Mouse (Mus musculus) myocyte (in vitro differentiated cells): ENCODE results near the gene Lrp1. TPM values are rescaled to one million over a fixed set of nuclear protein-coding genes. Genes with fewer than 3 reads are reported as not detected.

Source experiments
- H3K27me3 ChIP-seq: one replicate; pipeline ENCODE4 v1.6.1; 2011; ENCODE audit not compliant: control insufficient read depth, insufficient read depth, insufficient read length
- H3K36me3 ChIP-seq: one replicate; pipeline ENCODE4 v1.6.1; 2011; ENCODE audit not compliant: control insufficient read depth, insufficient read depth
- H3K4me2 ChIP-seq: one replicate; pipeline ENCODE4 v1.6.1; 2011; ENCODE audit warnings: low read depth, control low read depth
- H3K4me3 ChIP-seq: one replicate; pipeline ENCODE4 v1.5.1; 2011; ENCODE audit warnings: mild to moderate bottlenecking, control low read depth, moderate library complexity
- H3K79me2 ChIP-seq: one replicate; pipeline ENCODE4 v1.6.1; 2011; ENCODE audit not compliant: control insufficient read depth, insufficient read depth
- H3ac ChIP-seq: one replicate; pipeline ENCODE4 v1.6.1; 2011; ENCODE audit not compliant: control insufficient read depth, insufficient read length
- CEBPB ChIP-seq: IDR thresholded peaks from 2 replicates; pipeline ENCODE4 v1.6.1; 2011; ENCODE audit warnings: mild to moderate bottlenecking, moderate library complexity; ENCODE audit not compliant: poor library complexity, insufficient read depth, severe bottlenecking
- E2F4 ChIP-seq: IDR thresholded peaks from one replicate; pipeline ENCODE4 v1.6.1; 2011; ENCODE audit warnings: mild to moderate bottlenecking, control low read depth, moderate library complexity; ENCODE audit not compliant: insufficient read depth
- MAX ChIP-seq: IDR thresholded peaks from one replicate; pipeline ENCODE4 v1.6.1; 2011; ENCODE audit warnings: low read depth, mild to moderate bottlenecking, control low read depth
- MYOD1 ChIP-seq, 3 experiments: IDR thresholded peaks; one replicate each; pipeline ENCODE4 v1.6.1; 2011; ENCODE audit warnings: control low read depth in 2 of 3, low read depth in 2 of 3, mild to moderate bottlenecking in 2 of 3, moderate library complexity in 1 of 3; ENCODE audit not compliant: insufficient read length in 2 of 3, control insufficient read depth in 1 of 3
- MYOG ChIP-seq, 3 experiments: IDR thresholded peaks; one replicate each; pipeline ENCODE4 v1.6.1; 2011; ENCODE audit warnings: control low read depth in 2 of 3, low read depth in 2 of 3, mild to moderate bottlenecking in 2 of 3; ENCODE audit not compliant: insufficient read length in 2 of 3, control insufficient read depth in 1 of 3, insufficient read depth in 1 of 3
- POLR2A ChIP-seq: IDR thresholded peaks from one replicate; pipeline ENCODE4 v1.6.1; 2011; ENCODE audit warnings: low read depth, mild to moderate bottlenecking, control low read depth, moderate library complexity; ENCODE audit not compliant: insufficient read length
- POLR2AphosphoS2 ChIP-seq: IDR thresholded peaks from one replicate; pipeline ENCODE4 v1.6.1; 2011; ENCODE audit warnings: low read depth, control low read depth; ENCODE audit not compliant: insufficient read length
- REST ChIP-seq: IDR thresholded peaks from one replicate; pipeline ENCODE4 v1.6.1; 2011; ENCODE audit warnings: mild to moderate bottlenecking, control low read depth, moderate library complexity; ENCODE audit not compliant: insufficient read depth, insufficient read length
- SRF ChIP-seq: IDR thresholded peaks from one replicate; pipeline ENCODE4 v1.6.1; 2011; ENCODE audit warnings: low read depth; ENCODE audit not compliant: control insufficient read depth, insufficient read length
- TCF12 ChIP-seq: IDR thresholded peaks from one replicate; pipeline ENCODE4 v1.6.1; 2011; ENCODE audit warnings: mild to moderate bottlenecking, control low read depth; ENCODE audit not compliant: poor library complexity, insufficient read depth, severe bottlenecking
- TCF3 ChIP-seq: IDR thresholded peaks from one replicate; pipeline ENCODE4 v1.6.1; 2011; ENCODE audit warnings: low read depth, control low read depth; ENCODE audit not compliant: insufficient read length
- USF1 ChIP-seq: IDR thresholded peaks from one replicate; pipeline ENCODE4 v1.6.1; 2011; ENCODE audit warnings: low read depth, mild to moderate bottlenecking, control low read depth, moderate library complexity
- polyA plus RNA-seq: library from polyadenylated mRNA; unstranded; fragments of >200 nt; fragmentation: generic; extraction: Trizol; gene quantifications from one replicate; pipeline ENCODE4 v1.2.1, GENCODE M21; 2012; ENCODE audit warnings: missing spikeins

Lrp1 gene
- polyA plus RNA-seq, 1 experiment, result 244 TPM

DNA sequence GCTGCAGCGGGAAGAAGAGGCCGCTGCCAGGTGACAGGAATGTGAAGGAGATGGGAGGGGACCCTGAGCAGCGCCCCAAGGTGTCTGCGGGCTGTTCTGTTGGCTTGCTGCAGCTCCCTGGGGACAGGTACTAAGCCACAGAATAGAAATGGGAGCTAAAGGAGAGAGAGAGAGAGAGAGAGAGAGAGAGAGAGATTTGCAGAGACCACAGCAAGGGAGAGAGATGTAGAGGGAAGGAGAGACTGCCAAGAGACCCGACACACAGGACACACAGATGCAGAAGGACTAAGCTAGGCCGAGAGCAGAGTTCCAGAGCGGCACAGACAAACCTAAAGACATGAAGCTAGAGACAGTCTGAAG lies 108.7 kb downstream of the Lrp1 start:
- H3K36me3 ChIP-seq, result peaks cover 5% of the 10 kb centered on the region
- H3K4me2 ChIP-seq, result peak overlapping the region; percentile 100
- H3K27me3 ChIP-seq, result no peaks in the 10 kb centered on the region
- H3ac ChIP-seq, result peak overlapping the region; percentile 30
- peak overlapping the region; percentile 71 for H3K4me3 ChIP-seq
- H3K79me2 ChIP-seq, result no peaks in the 10 kb centered on the region
- no peak for TF ChIP-seq TCF12
- TF ChIP-seq CEBPB, result no peak
- TF ChIP-seq E2F4, result no peak
- TF ChIP-seq SRF, result no peak
- TF ChIP-seq MYOD1 (IDR thresholded peaks at IDR 0.05; ENCODE audit: control insufficient read depth in 1 of 3, insufficient read length in 2 of 3, low read depth in 2 of 3), result no peak
- no peak for TF ChIP-seq MYOG (IDR thresholded peaks at IDR 0.05; ENCODE audit: control insufficient read depth in 1 of 3, insufficient read depth in 1 of 3, insufficient read length in 2 of 3, low read depth in 2 of 3)
- no peak for TF ChIP-seq MAX
- no peak for TF ChIP-seq USF1
- no peak for TF ChIP-seq POLR2A

DNA sequence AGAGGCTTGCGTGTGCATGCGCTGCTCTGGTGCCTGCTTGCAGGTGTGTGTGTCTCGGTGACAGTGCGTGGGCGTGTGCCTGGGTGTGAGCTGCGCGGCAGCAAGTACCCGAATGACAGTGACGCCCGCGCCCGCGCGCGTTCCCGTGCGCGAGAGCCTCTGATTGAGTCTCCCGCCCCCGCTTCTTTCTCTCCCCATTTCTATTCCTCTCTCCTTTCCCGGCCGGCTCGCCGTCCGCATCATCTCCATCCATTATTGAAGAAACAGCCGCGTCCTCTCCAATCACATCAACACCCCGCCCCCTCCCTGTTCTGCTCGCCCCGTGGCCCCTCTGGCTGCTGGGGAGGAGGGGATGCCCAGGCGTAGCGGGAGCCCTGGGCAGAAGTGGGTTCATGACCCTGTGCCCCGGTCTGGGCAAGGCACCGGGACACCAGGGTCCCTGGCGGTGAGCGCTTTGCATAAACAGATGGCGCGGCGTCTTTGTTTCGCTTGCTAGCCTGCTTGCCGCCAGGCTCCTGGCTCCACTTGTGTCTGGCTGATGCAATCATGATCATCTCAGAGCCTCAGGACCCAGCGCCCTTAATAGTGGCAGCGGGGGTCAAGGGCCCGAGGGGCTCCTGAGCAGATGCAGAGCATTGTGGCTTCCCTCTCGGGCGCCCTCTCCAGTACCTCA lies 109.2 kb downstream of the Lrp1 start:
- H3K4me2 ChIP-seq, result peak overlapping the region; percentile 100
- H3K4me3 ChIP-seq, result peak overlapping the region; percentile 71
- no peaks in the 10 kb centered on the region for H3K79me2 ChIP-seq
- H3K36me3 ChIP-seq, result no peaks in the 10 kb centered on the region
- TF ChIP-seq MAX (no peak), MYOG (IDR thresholded peaks at IDR 0.05; ENCODE audit: control insufficient read depth in 1 of 3, insufficient read depth in 1 of 3, insufficient read length in 2 of 3, low read depth in 2 of 3) (peak in 1 of 3 experiments; percentile 60), POLR2AphosphoS2 (peak; percentile 28), CEBPB (peak; percentile 70), POLR2A (peak; percentile 55)
- peak overlapping the region; percentile 30 for H3ac ChIP-seq
- no peaks in the 10 kb centered on the region for H3K27me3 ChIP-seq

DNA sequence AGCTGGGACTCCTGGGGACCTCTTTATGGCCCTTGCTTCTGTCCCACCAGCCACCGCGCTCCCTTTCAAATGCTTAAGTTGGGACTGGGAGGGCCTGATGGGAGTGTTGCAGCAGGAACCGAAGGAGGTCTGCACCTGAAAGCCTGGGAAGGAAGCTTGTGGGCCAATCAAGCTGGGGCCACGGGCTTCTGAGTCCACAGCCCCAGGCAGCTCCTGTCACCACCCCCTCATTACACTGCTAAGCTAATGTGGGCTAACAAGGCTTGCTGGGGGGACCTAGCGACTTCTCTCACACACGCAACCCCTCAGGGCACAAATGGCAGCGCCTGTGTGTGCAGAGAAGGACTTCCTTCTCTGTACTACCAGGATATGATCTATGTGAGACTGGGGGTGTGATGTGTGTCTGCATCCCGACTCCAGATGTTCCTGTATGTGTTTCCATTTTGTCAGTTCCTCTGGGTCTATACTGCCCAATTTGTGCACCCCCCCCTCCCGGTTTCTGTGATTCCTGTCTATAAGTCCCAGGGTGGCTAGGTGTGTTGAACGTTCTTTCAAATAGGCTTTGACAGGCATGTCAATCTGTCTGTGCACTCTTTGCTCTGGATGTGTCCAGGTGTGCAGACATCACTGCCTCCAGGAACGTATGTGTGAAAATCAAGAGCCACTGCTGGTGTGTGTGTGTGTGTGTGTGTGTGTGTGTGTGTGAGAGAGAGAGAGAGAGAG lies 109.9 kb downstream of the Lrp1 start:
- Histone ChIP-seq H3ac (peak overlapping the region; percentile 30), H3K27me3 (no peaks in the 10 kb centered on the region)

DNA sequence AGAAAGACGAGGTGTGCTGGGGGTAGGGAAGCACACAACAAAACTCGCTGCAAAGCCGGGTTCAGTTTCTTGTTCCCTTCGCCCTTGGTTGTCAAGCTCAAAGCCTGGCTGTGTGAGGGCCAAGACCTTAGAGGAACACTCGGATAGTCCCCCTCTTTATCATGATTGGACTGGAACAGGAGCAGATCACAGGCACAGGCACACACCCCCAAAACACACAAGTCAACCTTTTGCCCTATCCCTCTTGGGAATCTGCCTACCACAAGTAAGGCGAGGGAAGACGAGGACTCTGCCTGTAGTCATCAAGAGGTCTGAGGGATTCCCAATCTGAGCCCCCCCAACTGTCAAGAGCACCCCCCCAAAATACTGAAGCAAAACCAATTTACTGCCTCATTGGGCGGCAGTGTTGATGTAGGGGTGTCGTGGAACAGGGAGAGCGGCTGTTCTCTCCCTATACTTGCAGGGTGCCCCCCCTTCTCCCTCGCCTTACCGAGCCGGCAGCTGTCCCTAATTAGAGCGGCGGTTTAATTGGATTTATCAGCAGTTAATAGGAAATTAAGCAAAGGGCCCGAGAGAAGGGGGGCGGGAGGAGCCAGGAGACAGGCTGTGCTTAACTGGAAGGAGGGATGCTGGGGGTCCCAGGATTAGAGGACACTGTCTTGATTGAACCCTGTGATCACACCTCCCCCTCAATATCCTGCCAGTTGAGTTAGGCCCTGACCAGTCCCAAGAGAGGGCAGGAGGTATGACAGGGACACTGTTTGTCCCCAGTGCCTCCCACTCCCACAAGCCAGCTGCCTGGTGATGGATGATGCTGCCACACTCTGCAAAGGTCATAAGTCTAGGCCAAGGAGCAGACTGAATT lies 110.9 kb downstream of the Lrp1 start:
- H3K4me2 ChIP-seq, result no peak overlapping the region
- H3K79me2 ChIP-seq, result no peaks in the 10 kb centered on the region
- no peak overlapping the region for H3ac ChIP-seq
- H3K27me3 ChIP-seq, result no peaks in the 10 kb centered on the region
- TF ChIP-seq USF1 (no peak), MYOG (IDR thresholded peaks at IDR 0.05; ENCODE audit: control insufficient read depth in 1 of 3, insufficient read depth in 1 of 3, insufficient read length in 2 of 3, low read depth in 2 of 3) (no peak), MYOD1 (IDR thresholded peaks at IDR 0.05; ENCODE audit: control insufficient read depth in 1 of 3, insufficient read length in 2 of 3, low read depth in 2 of 3) (no peak), POLR2AphosphoS2 (no peak), CEBPB (no peak), TCF12 (no peak), POLR2A (no peak), REST (no peak), SRF (no peak), E2F4 (no peak), MAX (no peak), TCF3 (no peak)
- no peaks in the 10 kb centered on the region for H3K36me3 ChIP-seq
- no peak overlapping the region for H3K4me3 ChIP-seq

More for the DNA sequence above, 109.9 kb downstream of the Lrp1 start:
- Histone ChIP-seq H3K79me2 (no peaks in the 10 kb centered on the region), H3K4me2 (peak overlapping the region; percentile 100), H3K36me3 (no peaks in the 10 kb centered on the region), H3K4me3 (peak overlapping the region; percentile 71)
- TF ChIP-seq POLR2A (no peak), E2F4 (no peak), CEBPB (no peak), USF1 (no peak), POLR2AphosphoS2 (no peak), TCF12 (no peak), MYOG (IDR thresholded peaks at IDR 0.05; ENCODE audit: control insufficient read depth in 1 of 3, insufficient read depth in 1 of 3, insufficient read length in 2 of 3, low read depth in 2 of 3) (no peak), REST (no peak), SRF (no peak), MAX (no peak), MYOD1 (IDR thresholded peaks at IDR 0.05; ENCODE audit: control insufficient read depth in 1 of 3, insufficient read length in 2 of 3, low read depth in 2 of 3) (no peak), TCF3 (no peak)
